Mouse (Mus musculus) mesoderm, embryonic 11.5 days (tissue): ENCODE data around the gene Kcnab1.

Source experiments
- DNase-seq: peaks from one replicate; pipeline ENCODE4 v3.0.0-alpha.2; 2012; ENCODE audit warnings: low read depth, low spot score

Gene Kcnab1

GRCm38 (mm10) chr3:65204356-65205075 is 95.3 kb downstream of the Kcnab1 start:
- peak; percentile 20 for DNase-seq

GRCm38 (mm10) chr3:65205539-65206020 is 96.4 kb downstream of the Kcnab1 start:
- DNase-seq: no peak

GRCm38 (mm10) chr3:65213725-65214124 is 104.5 kb downstream of the Kcnab1 start:
- no peak for DNase-seq

- no peak for DNase-seq
These were observed 105.5 kb downstream of the Kcnab1 start for GRCm38 (mm10) chr3:65214635-65215034.

- no peak for DNase-seq
These were observed 108.7 kb downstream of the Kcnab1 start for GRCm38 (mm10) chr3:65217673-65218579.

- no peak for DNase-seq
These were observed 111.1 kb downstream of the Kcnab1 start for GRCm38 (mm10) chr3:65220287-65220686.

- no peak for DNase-seq
These were observed 114.5 kb downstream of the Kcnab1 start for GRCm38 (mm10) chr3:65223635-65224034.

GRCm38 (mm10) chr3:65230978-65231377 is 121.8 kb downstream of the Kcnab1 start:
- DNase-seq: no peak

- DNase-seq: no peak
These were observed 122.4 kb downstream of the Kcnab1 start for GRCm38 (mm10) chr3:65231419-65232090.

- DNase-seq: no peak
These were observed 139.8 kb downstream of the Kcnab1 start for GRCm38 (mm10) chr3:65249023-65249422.

GRCm38 (mm10) chr3:65260521-65260920 is 151.3 kb downstream of the Kcnab1 start:
- DNase-seq: no peak

- DNase-seq: no peak
These were observed 153.6 kb downstream of the Kcnab1 start for GRCm38 (mm10) chr3:65262506-65263422.

- no peak for DNase-seq
These were observed 164.1 kb downstream of the Kcnab1 start for GRCm38 (mm10) chr3:65273317-65273716.

GRCm38 (mm10) chr3:65277777-65278176 is 168.6 kb downstream of the Kcnab1 start:
- no peak for DNase-seq

GRCm38 (mm10) chr3:65283366-65283765 is 174.2 kb downstream of the Kcnab1 start:
- no peak for DNase-seq

GRCm38 (mm10) chr3:65288994-65289393 is 179.8 kb downstream of the Kcnab1 start:
- DNase-seq: no peak

- no peak for DNase-seq
These were observed 187.8 kb downstream of the Kcnab1 start for GRCm38 (mm10) chr3:65296996-65297395.

GRCm38 (mm10) chr3:65299205-65299604 is 190.0 kb downstream of the Kcnab1 start:
- no peak for DNase-seq

- no peak for DNase-seq
These were observed 192.3 kb downstream of the Kcnab1 start for GRCm38 (mm10) chr3:65301531-65301930.

GRCm38 (mm10) chr3:65302559-65302958 is 193.4 kb downstream of the Kcnab1 start:
- DNase-seq: peak; percentile 8

- no peak for DNase-seq
These were observed 206.7 kb downstream of the Kcnab1 start for GRCm38 (mm10) chr3:65315837-65316236.
